Mouse (Mus musculus) CH12.LX (cell line): ENCODE measurements around the gene Eml6. TPM values are rescaled to one million over a fixed set of nuclear protein-coding genes. Genes with fewer than 3 reads are reported as not detected.

Experiments
- DNase-seq: peaks from one replicate; pipeline ENCODE4 v3.0.0-alpha.2; 2013; ENCODE audit errors: extremely low read depth
- H3K27ac ChIP-seq: 2 replicates; pipeline ENCODE4 v1.5.1; 2012; ENCODE audit warnings: low read depth, mild to moderate bottlenecking, control low read depth, moderate library complexity; ENCODE audit not compliant: insufficient read depth
- H3K27me3 ChIP-seq: replicated peaks from 2 replicates; pipeline ENCODE3; 2012; ENCODE audit warnings: inconsistent platforms
- H3K36me3 ChIP-seq, 2 experiments: replicated peaks in 1 of 2; 2 replicates each; pipeline versions ENCODE3 to v1.6.1; 2012; ENCODE audit warnings: inconsistent platforms in 1 of 2, low read length in 1 of 2, mild to moderate bottlenecking in 1 of 2, mixed read lengths in 1 of 2, moderate library complexity in 1 of 2; ENCODE audit not compliant: control insufficient read depth in 1 of 2, insufficient read depth in 1 of 2
- H3K4me1 ChIP-seq, 2 experiments: 2 replicates each; pipeline ENCODE4 v1.6.1; 2012; ENCODE audit warnings: inconsistent platforms in 1 of 2, moderate library complexity in 1 of 2; ENCODE audit not compliant: insufficient read depth in 2 of 2, control insufficient read depth in 1 of 2
- H3K4me2 ChIP-seq: 2 replicates; pipeline ENCODE4 v1.6.1; 2012; ENCODE audit warnings: low read depth, mild to moderate bottlenecking, control low read depth; ENCODE audit not compliant: poor library complexity, insufficient read depth, severe bottlenecking
- H3K4me3 ChIP-seq, 3 experiments: fragments of 150-350 bp in 1 of 3; sonication (generic) in 1 of 3; replicated peaks in 1 of 3; 2 replicates each; pipeline versions ENCODE3 to v1.5.1; 2011 to 2012; ENCODE audit warnings: low read depth in 2 of 3, low read length in 2 of 3, mild to moderate bottlenecking in 2 of 3, moderate library complexity in 2 of 3, control low read depth in 1 of 3, improper control_type of control experiment in 1 of 3, inconsistent platforms in 1 of 3, mixed read lengths in 1 of 3; ENCODE audit not compliant: poor library complexity in 1 of 3
- H3K79me2 ChIP-seq: replicated peaks from 2 replicates; pipeline ENCODE4 v1.6.1; 2012; ENCODE audit warnings: mild to moderate bottlenecking, moderate library complexity; ENCODE audit not compliant: control insufficient read depth, poor library complexity, insufficient read depth, severe bottlenecking; ENCODE audit errors: extremely low read depth
- H3K9ac ChIP-seq: 2 replicates; pipeline ENCODE4 v1.6.1; 2012; ENCODE audit warnings: low read depth, mild to moderate bottlenecking, control low read depth, moderate library complexity; ENCODE audit not compliant: insufficient read depth
- H3K9me3 ChIP-seq: replicated peaks from 2 replicates; pipeline ENCODE3; 2012; ENCODE audit warnings: low read length, inconsistent platforms, mixed read lengths
- BHLHE40 ChIP-seq: IDR thresholded peaks from 2 replicates; pipeline ENCODE4 v1.6.1; 2011; ENCODE audit warnings: mild to moderate bottlenecking, low read depth, low read length, improper control_type of control experiment
- CHD2 ChIP-seq: IDR thresholded peaks from 2 replicates; pipeline ENCODE4 v1.6.1; 2011; ENCODE audit warnings: low read length, improper control_type of control experiment
- EP300 ChIP-seq: IDR thresholded peaks from 2 replicates; pipeline ENCODE4 v1.6.1; 2011; ENCODE audit warnings: low read length, improper control_type of control experiment
- ETS1 ChIP-seq: conservative IDR thresholded peaks from 2 replicates; pipeline ENCODE4 v1.6.1; 2012; ENCODE audit warnings: low read depth, mild to moderate bottlenecking, inconsistent platforms, low read length, improper control_type of control experiment, moderate library complexity
- GABPA ChIP-seq: IDR thresholded peaks from 2 replicates; pipeline ENCODE4 v1.6.1; 2012; ENCODE audit warnings: low read depth, low read length, improper control_type of control experiment, inconsistent platforms; ENCODE audit not compliant: insufficient replicate concordance
- IRF4 ChIP-seq: IDR thresholded peaks from 2 replicates; pipeline ENCODE4 v1.6.1; 2014; ENCODE audit warnings: low read depth, mild to moderate bottlenecking, inconsistent platforms, low read length, improper control_type of control experiment
- JUND ChIP-seq: conservative IDR thresholded peaks from 2 replicates; pipeline ENCODE4 v1.6.1; 2011; ENCODE audit warnings: low read depth, low read length, improper control_type of control experiment
- MAZ ChIP-seq: IDR thresholded peaks from 2 replicates; pipeline ENCODE4 v1.6.1; 2012; ENCODE audit warnings: low read depth, mild to moderate bottlenecking, inconsistent platforms, low read length, improper control_type of control experiment, moderate library complexity
- MEF2A ChIP-seq: IDR thresholded peaks from 2 replicates; pipeline ENCODE4 v1.6.1; 2014; ENCODE audit warnings: low read depth, mild to moderate bottlenecking, inconsistent platforms, low read length, improper control_type of control experiment, borderline replicate concordance
- MYC ChIP-seq: IDR thresholded peaks from 2 replicates; pipeline ENCODE4 v1.6.1; 2011; ENCODE audit warnings: low read depth, mild to moderate bottlenecking, improper control_type of control experiment, low read length
- PAX5 ChIP-seq: IDR thresholded peaks from 2 replicates; pipeline ENCODE4 v1.6.1; 2012; ENCODE audit warnings: low read length, inconsistent platforms, mixed read lengths
- POLR2A ChIP-seq: IDR thresholded peaks from 2 replicates; pipeline ENCODE4 v1.6.1; 2011; ENCODE audit warnings: low read depth, mild to moderate bottlenecking, improper control_type of control experiment, low read length
- TBP ChIP-seq: conservative IDR thresholded peaks from 2 replicates; pipeline ENCODE4 v1.6.1; 2011; ENCODE audit warnings: low read depth, low read length, improper control_type of control experiment
- UBTF ChIP-seq: IDR thresholded peaks from 2 replicates; pipeline ENCODE4 v1.6.1; 2012; ENCODE audit warnings: low read depth, mild to moderate bottlenecking, inconsistent platforms, low read length, improper control_type of control experiment, moderate library complexity
- USF1 ChIP-seq: IDR thresholded peaks from 2 replicates; pipeline ENCODE4 v1.6.1; 2014; ENCODE audit warnings: low read depth, mild to moderate bottlenecking, inconsistent platforms, low read length, improper control_type of control experiment
- USF2 ChIP-seq: conservative IDR thresholded peaks from 2 replicates; pipeline ENCODE4 v1.6.1; 2011; ENCODE audit warnings: low read depth, low read length, improper control_type of control experiment
- dilution Hi-C: fragments of 300-500 bp; cut with MboI; formaldehyde crosslinking; loops from 2 replicates; pipeline ENCODE4 v1.14.3; 2020; ENCODE audit warnings: low sequenced_read_pairs; ENCODE audit not compliant: extremely low pct_unique_long_range_greater_than_20kb, extremely low pct_ligation_motif_present
- in situ Hi-C: fragments of 300-500 bp; cut with MboI; formaldehyde crosslinking; loops from 3 replicates; pipeline ENCODE4 v1.14.3; 2019; ENCODE audit warnings: low sequenced_read_pairs, low pct_ligation_motif_present, low pct_unique_long_range_greater_than_20kb, mixed read lengths
- polyA plus RNA-seq: library from polyadenylated mRNA; unstranded; fragments of >175 nt; gene quantifications from 2 replicates; pipeline ENCODE4 v1.2.1, GENCODE M21; 2012; ENCODE audit warnings: low read depth; ENCODE audit not compliant: insufficient read length
- total RNA-seq, 2 experiments: library from RNA; depleted of rRNA; stranded (reverse); fragments of 300-350 nt in 1 of 2; fragments of >200 nt in 1 of 2; gene quantifications; 2 replicates each; pipeline ENCODE4 v1.2.3; 2012 to 2014

Eml6 gene
- total and polyA plus RNA-seq, 3 experiments, result 3.1 to 3.7 (median 3.2) TPM

DNA sequence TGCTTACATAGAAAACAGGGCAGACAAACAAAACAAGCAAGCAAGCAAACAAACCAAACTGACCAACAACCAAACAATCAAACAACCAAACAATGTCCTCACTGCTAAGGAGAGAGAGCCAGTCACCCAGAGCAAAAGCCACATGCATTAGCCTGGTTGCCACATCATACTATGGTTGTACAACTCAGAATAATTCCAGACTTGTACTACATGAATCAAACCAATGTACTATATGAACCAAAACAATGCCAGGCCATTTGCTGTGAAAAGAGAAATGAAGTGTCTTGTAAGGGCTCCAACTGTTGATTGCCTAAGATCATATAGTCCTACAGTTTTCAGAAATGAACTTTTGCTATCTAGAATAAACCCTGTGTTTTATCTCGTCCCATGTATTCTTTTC is 237.3 kb downstream of the Eml6 start:
- no peaks in the 10 kb centered on the region for H3K79me2 ChIP-seq
- in situ Hi-C loops, result no loop called here
- dilution Hi-C loops, result no loop called here
- H3K9me3 ChIP-seq, result peaks cover 2% of the 10 kb centered on the region
- no peak overlapping the region for H3K27ac ChIP-seq
- H3K36me3 ChIP-seq, result peaks cover 0 to 2% of the 10 kb centered on the region in 2 experiments
- no peak for DNase-seq
- no peak overlapping the region for H3K9ac ChIP-seq
- peaks cover 25 to 65% of the 10 kb centered on the region in 2 experiments for H3K4me1 ChIP-seq
- H3K27me3 ChIP-seq, result no peaks in the 10 kb centered on the region
- H3K4me3 ChIP-seq, result no peak overlapping the region
- no peak overlapping the region for H3K4me2 ChIP-seq
- TF ChIP-seq EP300, result no peak
- no peak for TF ChIP-seq POLR2A
- TF ChIP-seq, all 38 proteins: peak for 0

DNA sequence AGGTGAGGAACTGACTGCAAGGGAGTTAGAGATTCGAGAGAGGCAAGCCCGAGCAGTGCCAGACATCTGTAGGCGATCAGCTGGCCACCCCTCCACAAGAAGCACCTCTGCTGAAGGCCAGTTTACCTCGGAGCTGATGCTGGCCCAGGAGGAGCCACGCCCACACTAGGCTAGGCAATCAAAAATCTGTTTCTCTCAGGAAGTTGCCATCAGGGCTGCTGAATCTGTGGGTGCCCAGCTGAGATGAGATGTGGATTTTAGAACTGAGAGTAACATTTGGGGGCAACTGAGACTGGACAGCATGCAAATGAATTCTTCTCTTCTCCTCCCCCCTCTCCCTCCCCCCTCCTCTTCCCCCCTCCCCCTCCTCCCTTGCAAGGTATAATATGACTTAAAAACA is 238.4 kb downstream of the Eml6 start:
- Histone ChIP-seq H3K36me3 (peaks cover 0 to 10% of the 10 kb centered on the region in 2 experiments), H3K4me1 (peaks cover 29 to 74% of the 10 kb centered on the region in 2 experiments), H3K79me2 (no peaks in the 10 kb centered on the region), H3K9ac (peak overlapping the region; percentile 21; the same call in 1 of the 2 replicates), H3K27ac (peak overlapping the region; percentile 36), H3K27me3 (no peaks in the 10 kb centered on the region), H3K4me2 (peak overlapping the region; percentile 52), H3K9me3 (peaks cover 2% of the 10 kb centered on the region), H3K4me3 (peak overlapping the region in 2 of 3 experiments; percentile 4 to 10)
- DNase-seq, result peak; percentile 76
- dilution Hi-C loops (no loop called here), in situ Hi-C loops (no loop called here)
- TF ChIP-seq GABPA (no peak), ETS1 (peak; percentile 38; the same call in 1 of the 2 replicates), MAZ (0 out of 2 replicates have a peak, but pooled peaks have one; percentile 56), EP300 (0 out of 2 replicates have a peak, but pooled peaks have one; percentile 23)

- Histone ChIP-seq H3K4me3 (no peak overlapping the region), H3K36me3 (peaks cover 0 to 10% of the 10 kb centered on the region in 2 experiments), H3K9ac (peak overlapping the region; percentile 18; the same call in 1 of the 2 replicates), H3K4me1 (peaks cover 29 to 79% of the 10 kb centered on the region in 2 experiments), H3K27ac (no peak overlapping the region), H3K79me2 (no peaks in the 10 kb centered on the region), H3K4me2 (peak overlapping the region; percentile 52), H3K27me3 (no peaks in the 10 kb centered on the region), H3K9me3 (no peaks in the 10 kb centered on the region)
- DNase-seq, result peak; percentile 91
- dilution Hi-C loops, result no loop called here
- in situ Hi-C loops, result no loop called here
- TF ChIP-seq ETS1, result peak; percentile 73; the same call in 1 of the 2 replicates
- peak; percentile 63; the same call in 1 of the 2 replicates for TF ChIP-seq MEF2A
- 0 out of 2 replicates have a peak, but pooled peaks have one; percentile 18 for TF ChIP-seq TBP
- no peak for TF ChIP-seq PAX5
- TF ChIP-seq JUND, result no peak
- peak; percentile 93 for TF ChIP-seq BHLHE40
- TF ChIP-seq IRF4, result peak; percentile 83
- 0 out of 2 replicates have a peak, but pooled peaks have one; percentile 39 for TF ChIP-seq MYC
- 0 out of 2 replicates have a peak, but pooled peaks have one; percentile 1 for TF ChIP-seq MAZ
- TF ChIP-seq POLR2A, result no peak
- no peak for TF ChIP-seq UBTF
- TF ChIP-seq USF1, result peak; percentile 73
- TF ChIP-seq CHD2, result peak; percentile 61
- peak; percentile 43; the same call in 1 of the 2 replicates for TF ChIP-seq USF2
- TF ChIP-seq EP300, result peak; percentile 75
Measured at GRCm38 (mm10) chr11:29786583-29787219, 239.1 kb downstream of the Eml6 start.
